Mouse (Mus musculus): Measurements from ENCODE around the gene Zmiz2. TPM values are rescaled to one million over a fixed set of nuclear protein-coding genes. Genes with fewer than 3 reads are reported as not detected.

Zmiz2 gene
- total RNA-seq, 1 experiment = 19.6 TPM

DNA sequence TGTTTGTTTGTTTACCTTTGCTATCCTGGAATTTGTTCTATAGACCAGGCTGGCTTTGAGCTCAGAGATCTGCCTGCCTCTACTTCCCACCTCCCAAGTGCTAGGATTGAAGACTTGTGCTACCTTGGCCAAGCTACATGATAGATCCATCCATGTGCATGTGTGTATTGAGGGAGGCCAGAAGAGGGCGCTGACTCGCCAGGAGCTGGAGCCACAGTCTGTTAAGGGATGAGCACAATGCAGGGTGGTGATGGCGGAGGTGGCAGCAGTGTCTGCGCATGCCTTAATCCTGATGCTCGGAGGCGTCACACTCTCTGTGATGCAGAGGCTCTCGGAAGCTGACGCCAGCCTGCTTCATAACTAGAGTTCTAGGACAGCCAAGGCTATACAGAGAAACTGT lies 47.6 kb downstream of the Zmiz2 start:
- H3K9me3 ChIP-seq (ENCODE audit: control insufficient read depth, insufficient read depth, low read depth, low read length) = no peaks in the 10 kb centered on the region
- in situ Hi-C loops (cut with MboI; ENCODE audit: low sequenced_read_pairs in 2 of 2, unreplicated experiment in 2 of 2) = no loop called here
- H3K4me3 ChIP-seq (ENCODE audit: insufficient read depth in 1 of 2, low read depth in 1 of 2, low read length in 2 of 2, poor library complexity in 1 of 2, severe bottlenecking in 1 of 2) = 0 out of 4 replicates have a peak overlapping the region, but pooled peaks of 1 of the 2 experiments have one; percentile 3
- H3K4me1 ChIP-seq (ENCODE audit: control insufficient read depth in 2 of 2, insufficient read depth in 2 of 2, low read length in 2 of 2, poor library complexity in 1 of 2) = peaks cover 0 to 1% of the 10 kb centered on the region in 2 experiments; a peak in 1 of 4 replicates
- H3K27ac ChIP-seq (ENCODE audit: insufficient read depth, low read depth, low read length, poor library complexity, severe bottlenecking) = no peak overlapping the region
- H3K9ac ChIP-seq (ENCODE audit: insufficient read depth, low read depth, low read length, poor library complexity, severe bottlenecking) = 0 out of 2 replicates have a peak overlapping the region, but pooled peaks have one; percentile 1
- peak; percentile 86 for DNase-seq (ENCODE audit: low read depth, low spot score)
- H3K36me3 ChIP-seq (ENCODE audit: control insufficient read depth, insufficient read depth, low read length, poor library complexity, severe bottlenecking) = peaks cover 25% of the 10 kb centered on the region
- TF ChIP-seq ZC3H11A (IDR thresholded peaks at IDR 0.05; ENCODE audit: borderline replicate concordance, low read depth, low read length) = peak; percentile 57
- TF ChIP-seq HCFC1 (IDR thresholded peaks at IDR 0.05; ENCODE audit: borderline replicate concordance, insufficient read depth, low read length) = no peak; the same call in 1 of the 2 replicates

DNA sequence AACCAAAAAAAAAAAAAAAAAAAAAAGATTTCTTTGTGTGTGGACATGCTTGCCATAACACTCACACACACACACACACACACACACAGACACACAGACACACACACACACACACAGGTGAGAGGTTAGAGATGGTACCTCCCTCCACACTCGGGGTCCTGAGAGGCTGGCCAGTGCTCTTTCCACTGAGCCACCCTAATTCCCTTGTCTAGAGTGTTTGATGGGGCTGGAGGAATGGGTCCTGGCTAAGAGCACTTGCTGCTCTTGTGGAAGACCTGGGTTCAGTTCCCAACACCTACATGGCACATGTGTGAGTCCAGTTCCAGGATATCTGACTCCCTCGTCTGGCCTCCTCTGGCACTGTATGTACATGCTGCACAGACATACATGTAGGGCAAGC lies 48.8 kb downstream of the Zmiz2 start:
- TF ChIP-seq ZC3H11A (IDR thresholded peaks at IDR 0.05; ENCODE audit: borderline replicate concordance, low read depth, low read length) (no peak), HCFC1 (IDR thresholded peaks at IDR 0.05; ENCODE audit: borderline replicate concordance, insufficient read depth, low read length) (no peak), ZNF384 (IDR thresholded peaks at IDR 0.05; ENCODE audit: low read depth, low read length) (no peak), CHD2 (IDR thresholded peaks at IDR 0.05; ENCODE audit: low read depth, low read length) (no peak), MAFK (IDR thresholded peaks at IDR 0.05; ENCODE audit: insufficient read depth, low read depth, low read length) (no peak)

DNA sequence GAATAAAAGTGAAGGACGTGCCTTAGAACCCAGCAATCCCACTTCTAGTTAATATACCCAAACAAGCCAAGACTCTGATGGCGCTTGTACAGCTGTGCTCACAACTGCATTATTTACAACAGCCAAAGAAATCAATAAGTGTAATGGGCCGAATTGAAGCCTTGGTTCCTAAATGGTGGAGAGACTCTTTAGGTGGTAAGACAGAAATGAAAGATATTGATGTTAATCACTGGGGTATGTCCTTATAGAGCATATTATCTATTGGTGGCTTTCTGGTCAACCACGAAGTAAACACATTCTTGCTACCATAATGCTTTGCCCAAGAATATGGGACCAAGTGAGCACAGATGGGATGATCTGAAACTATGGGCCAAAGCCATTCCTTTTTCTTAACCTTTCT lies 51.3 kb downstream of the Zmiz2 start:
- in situ Hi-C loops (cut with MboI; ENCODE audit: low sequenced_read_pairs in 2 of 2, unreplicated experiment in 2 of 2) = no loop called here
- peaks cover 0 to 4% of the 10 kb centered on the region in 2 experiments; a peak in 3 of 4 replicates for H3K4me1 ChIP-seq (ENCODE audit: control insufficient read depth in 2 of 2, insufficient read depth in 2 of 2, low read length in 2 of 2, poor library complexity in 1 of 2)
- H3K36me3 ChIP-seq (ENCODE audit: control insufficient read depth, insufficient read depth, low read length, poor library complexity, severe bottlenecking) = peaks cover 15% of the 10 kb centered on the region
- no peak for DNase-seq (ENCODE audit: low read depth, low spot score)
- H3K27ac ChIP-seq (ENCODE audit: insufficient read depth, low read depth, low read length, poor library complexity, severe bottlenecking) = no peak overlapping the region
- H3K4me3 ChIP-seq (ENCODE audit: insufficient read depth in 1 of 2, low read depth in 1 of 2, low read length in 2 of 2, poor library complexity in 1 of 2, severe bottlenecking in 1 of 2) = no peak overlapping the region
- H3K9ac ChIP-seq (ENCODE audit: insufficient read depth, low read depth, low read length, poor library complexity, severe bottlenecking) = no peak overlapping the region
- H3K9me3 ChIP-seq (ENCODE audit: control insufficient read depth, insufficient read depth, low read depth, low read length) = no peaks in the 10 kb centered on the region
- no peak for TF ChIP-seq CHD2 (IDR thresholded peaks at IDR 0.05; ENCODE audit: low read depth, low read length)
- TF ChIP-seq HCFC1 (IDR thresholded peaks at IDR 0.05; ENCODE audit: borderline replicate concordance, insufficient read depth, low read length) = no peak
- no peak for TF ChIP-seq MAFK (IDR thresholded peaks at IDR 0.05; ENCODE audit: insufficient read depth, low read depth, low read length)
- TF ChIP-seq ZNF384 (IDR thresholded peaks at IDR 0.05; ENCODE audit: low read depth, low read length) = no peak
- TF ChIP-seq ZC3H11A (IDR thresholded peaks at IDR 0.05; ENCODE audit: borderline replicate concordance, low read depth, low read length) = no peak

More for the DNA sequence above, 48.8 kb downstream of the Zmiz2 start:
- H3K9me3 ChIP-seq (ENCODE audit: control insufficient read depth, insufficient read depth, low read depth, low read length) = no peaks in the 10 kb centered on the region
- DNase-seq (ENCODE audit: low read depth, low spot score) = no peak
- peaks cover 0 to 1% of the 10 kb centered on the region in 2 experiments; a peak in 1 of 4 replicates for H3K4me1 ChIP-seq (ENCODE audit: control insufficient read depth in 2 of 2, insufficient read depth in 2 of 2, low read length in 2 of 2, poor library complexity in 1 of 2)
- in situ Hi-C loops (cut with MboI; ENCODE audit: low sequenced_read_pairs in 2 of 2, unreplicated experiment in 2 of 2) = no loop called here
- no peak overlapping the region for H3K27ac ChIP-seq (ENCODE audit: insufficient read depth, low read depth, low read length, poor library complexity, severe bottlenecking)
- H3K4me3 ChIP-seq (ENCODE audit: insufficient read depth in 1 of 2, low read depth in 1 of 2, low read length in 2 of 2, poor library complexity in 1 of 2, severe bottlenecking in 1 of 2) = no peak overlapping the region
- no peak overlapping the region for H3K9ac ChIP-seq (ENCODE audit: insufficient read depth, low read depth, low read length, poor library complexity, severe bottlenecking)
- peaks cover 23% of the 10 kb centered on the region for H3K36me3 ChIP-seq (ENCODE audit: control insufficient read depth, insufficient read depth, low read length, poor library complexity, severe bottlenecking)

DNA sequence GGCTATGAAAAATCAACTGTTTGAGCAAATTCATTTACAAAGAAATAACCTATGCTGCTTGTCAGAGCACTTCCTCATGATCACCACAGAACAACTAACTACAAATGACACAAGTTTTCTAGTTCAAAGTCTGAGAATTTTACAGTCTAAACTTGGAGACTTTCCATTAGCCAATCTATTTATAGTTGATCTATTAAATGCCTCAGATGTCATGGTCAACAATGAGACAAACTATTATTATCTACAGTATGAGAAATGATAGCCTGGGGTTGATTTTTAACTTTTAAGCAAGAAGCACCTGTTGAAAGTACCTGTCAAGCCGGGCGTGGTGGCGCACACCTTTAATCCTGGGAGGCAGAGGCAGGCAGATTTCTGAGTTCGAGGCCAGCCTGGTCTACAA lies 53.7 kb downstream of the Zmiz2 start:
- in situ Hi-C loops (cut with MboI; ENCODE audit: low sequenced_read_pairs in 2 of 2, unreplicated experiment in 2 of 2) = no loop called here
- no peak overlapping the region for H3K27ac ChIP-seq (ENCODE audit: insufficient read depth, low read depth, low read length, poor library complexity, severe bottlenecking)
- H3K4me3 ChIP-seq (ENCODE audit: insufficient read depth in 1 of 2, low read depth in 1 of 2, low read length in 2 of 2, poor library complexity in 1 of 2, severe bottlenecking in 1 of 2) = no peak overlapping the region
- H3K9ac ChIP-seq (ENCODE audit: insufficient read depth, low read depth, low read length, poor library complexity, severe bottlenecking) = no peak overlapping the region
- H3K9me3 ChIP-seq (ENCODE audit: control insufficient read depth, insufficient read depth, low read depth, low read length) = no peaks in the 10 kb centered on the region
- peaks cover 4% of the 10 kb centered on the region; the same call in 1 of the 2 replicates for H3K36me3 ChIP-seq (ENCODE audit: control insufficient read depth, insufficient read depth, low read length, poor library complexity, severe bottlenecking)
- TF ChIP-seq CHD2 (IDR thresholded peaks at IDR 0.05; ENCODE audit: low read depth, low read length) = no peak
- TF ChIP-seq ZNF384 (IDR thresholded peaks at IDR 0.05; ENCODE audit: low read depth, low read length) = no peak
- no peak for TF ChIP-seq MAFK (IDR thresholded peaks at IDR 0.05; ENCODE audit: insufficient read depth, low read depth, low read length)
- TF ChIP-seq ZC3H11A (IDR thresholded peaks at IDR 0.05; ENCODE audit: borderline replicate concordance, low read depth, low read length) = no peak
- TF ChIP-seq HCFC1 (IDR thresholded peaks at IDR 0.05; ENCODE audit: borderline replicate concordance, insufficient read depth, low read length) = no peak
- DNase-seq (ENCODE audit: low read depth, low spot score) = no peak
- peaks cover 0 to 6% of the 10 kb centered on the region in 2 experiments; a peak in 3 of 4 replicates for H3K4me1 ChIP-seq (ENCODE audit: control insufficient read depth in 2 of 2, insufficient read depth in 2 of 2, low read length in 2 of 2, poor library complexity in 1 of 2)
